Mouse (Mus musculus) liver, embryonic 16.5 days (tissue): ENCODE data around the gene Rab3ip. TPM values are rescaled to one million over a fixed set of nuclear protein-coding genes. Genes with fewer than 3 reads are reported as not detected.

Source experiments
- ATAC-seq: fragments of 200-750 bp; cut with Nextera tagmentation; 2 replicates; pipeline ENCODE4 v1.8.0; 2017; ENCODE audit warnings: low read depth, mild to moderate bottlenecking, moderate number of reproducible peaks, moderate library complexity
- H3K27ac ChIP-seq: fragments of 300-500 bp; sonication (generic); 2 replicates; pipeline ENCODE4 v1.5.1; 2014; ENCODE audit warnings: mild to moderate bottlenecking, low read length
- H3K27me3 ChIP-seq: fragments of 300-500 bp; sonication (generic); 2 replicates; pipeline ENCODE4 v1.6.1; 2014; ENCODE audit warnings: low read depth, low read length, mixed read lengths; ENCODE audit not compliant: control insufficient read depth, insufficient read depth
- H3K36me3 ChIP-seq: fragments of 300-500 bp; sonication (generic); 2 replicates; pipeline ENCODE4 v1.6.1; 2014; ENCODE audit warnings: mild to moderate bottlenecking; ENCODE audit not compliant: control insufficient read depth, insufficient read depth
- H3K4me1 ChIP-seq: fragments of 300-500 bp; sonication (generic); 2 replicates; pipeline ENCODE4 v1.6.1; 2014; ENCODE audit warnings: low read depth, low read length, mixed read lengths; ENCODE audit not compliant: control insufficient read depth
- H3K4me2 ChIP-seq: fragments of 300-500 bp; sonication (generic); 2 replicates; pipeline ENCODE4 v1.6.1; 2014; ENCODE audit warnings: low read depth, low read length, mixed read lengths
- H3K4me3 ChIP-seq: fragments of 300-500 bp; sonication (generic); 2 replicates; pipeline ENCODE4 v1.5.1; 2014; ENCODE audit warnings: low read depth, mild to moderate bottlenecking, low read length
- H3K9ac ChIP-seq: fragments of 300-500 bp; sonication (generic); 2 replicates; pipeline ENCODE4 v1.6.1; 2014; ENCODE audit warnings: low read depth, low read length
- H3K9me3 ChIP-seq: fragments of 300-500 bp; sonication (generic); replicated peaks from 2 replicates; pipeline ENCODE4 v1.6.1; 2016; ENCODE audit warnings: low read length; ENCODE audit not compliant: control insufficient read depth
- WGBS: fragments of 180-500 bp; shearing (Covaris S2); extraction: QIAGEN DNeasy Blood & Tissue Kit; methylation state at CpG from one replicate; pipeline ENCODE4 v1.1.7; 2014; ENCODE audit not compliant: insufficient replicate concordance; 5-methylcytosine and 5-hydroxymethylcytosine counted together
- polyA plus RNA-seq: library from polyadenylated mRNA; unstranded; fragments of >200 nt; fragmentation: Nextera tagmentation; extraction: Ambion mirVana; gene quantifications from 2 replicates; pipeline ENCODE4 v1.2.1, GENCODE M21; 2015

The Rab3ip gene
- polyA plus RNA-seq, 1 experiment from 2014 or later = 13.3 TPM

- Histone ChIP-seq H3K27me3 (no peaks in the 10 kb centered on the region), H3K4me3 (no peak overlapping the region), H3K36me3 (peaks cover 6% of the 10 kb centered on the region), H3K4me2 (no peak overlapping the region), H3K9ac (no peak overlapping the region), H3K27ac (no peak overlapping the region), H3K4me1 (peaks cover 7% of the 10 kb centered on the region), H3K9me3 (no peaks in the 10 kb centered on the region)
- ATAC-seq = no peak
- 88% methylated on average over 9 of the region's 9 CpGs for WGBS
Observed at GRCm38 (mm10) chr10:116906794-116907193, 43.8 kb downstream of the Rab3ip start.

GRCm38 (mm10) chr10:116904503-116904908 is 46.1 kb downstream of the Rab3ip start:
- Histone ChIP-seq H3K9ac (no peak overlapping the region), H3K4me2 (no peak overlapping the region), H3K4me3 (no peak overlapping the region), H3K4me1 (peaks cover 4% of the 10 kb centered on the region), H3K9me3 (no peaks in the 10 kb centered on the region), H3K27me3 (no peaks in the 10 kb centered on the region), H3K27ac (no peak overlapping the region), H3K36me3 (peaks cover 3% of the 10 kb centered on the region; the same call in 1 of the 2 replicates)
- 70% methylated on average over 10 of the region's 10 CpGs for WGBS
- no peak for ATAC-seq

GRCm38 (mm10) chr10:116896336-116897177 is 54.0 kb downstream of the Rab3ip start, which contains the start of gene Myrfl:
Gene Myrfl (minus strand): TSS chr10:116896919.
- WGBS = 66% methylated on average over 17 of the region's 17 CpGs
- Histone ChIP-seq H3K4me1 (no peaks in the 10 kb centered on the region), H3K9me3 (no peaks in the 10 kb centered on the region), H3K4me3 (no peak within 1 kb of the TSS), H3K9ac (no peak within 1 kb of the TSS), H3K4me2 (no peak within 1 kb of the TSS), H3K27me3 (no peaks in the 10 kb centered on the region), H3K36me3 (no peaks in the 10 kb centered on the region), H3K27ac (no peak within 1 kb of the TSS)
- no peak for ATAC-seq

GRCm38 (mm10) chr10:116895108-116895833 is 55.3 kb downstream of the Rab3ip start:
- Histone ChIP-seq H3K27ac (no peak overlapping the region), H3K36me3 (no peaks in the 10 kb centered on the region), H3K27me3 (no peaks in the 10 kb centered on the region), H3K9me3 (no peaks in the 10 kb centered on the region), H3K4me2 (no peak overlapping the region), H3K4me1 (no peaks in the 10 kb centered on the region), H3K4me3 (no peak overlapping the region), H3K9ac (no peak overlapping the region)
- ATAC-seq = no peak
- 69% methylated on average over 12 of the region's 12 CpGs for WGBS

- H3K36me3 ChIP-seq = no peaks in the 10 kb centered on the region
- no peak overlapping the region for H3K9ac ChIP-seq
- no peak for ATAC-seq
- H3K9me3 ChIP-seq = no peaks in the 10 kb centered on the region
- no peaks in the 10 kb centered on the region for H3K4me1 ChIP-seq
- H3K4me2 ChIP-seq = no peak overlapping the region
- no peak overlapping the region for H3K4me3 ChIP-seq
- H3K27me3 ChIP-seq = no peaks in the 10 kb centered on the region
- 71% methylated on average over 6 of the region's 6 CpGs for WGBS
- H3K27ac ChIP-seq = no peak overlapping the region
Observed at GRCm38 (mm10) chr10:116894540-116894939, 56.0 kb downstream of the Rab3ip start.

GRCm38 (mm10) chr10:116893753-116894152 is 56.8 kb downstream of the Rab3ip start:
- H3K4me2 ChIP-seq = 0 out of 2 replicates have a peak overlapping the region, but pooled peaks have one; percentile 6
- H3K9me3 ChIP-seq = no peaks in the 10 kb centered on the region
- no peak overlapping the region for H3K27ac ChIP-seq
- no peak for ATAC-seq
- WGBS = 12% methylated on average over 3 of the region's 3 CpGs
- H3K36me3 ChIP-seq = no peaks in the 10 kb centered on the region
- H3K27me3 ChIP-seq = no peaks in the 10 kb centered on the region
- no peaks in the 10 kb centered on the region for H3K4me1 ChIP-seq
- H3K9ac ChIP-seq = no peak overlapping the region
- H3K4me3 ChIP-seq = no peak overlapping the region

GRCm38 (mm10) chr10:116890587-116890986 is 60.0 kb downstream of the Rab3ip start:
- H3K4me1 ChIP-seq = no peaks in the 10 kb centered on the region
- H3K4me3 ChIP-seq = no peak overlapping the region
- H3K27ac ChIP-seq = no peak overlapping the region
- WGBS = 64% methylated on average over 5 of the region's 5 CpGs
- H3K27me3 ChIP-seq = no peaks in the 10 kb centered on the region
- H3K9me3 ChIP-seq = no peaks in the 10 kb centered on the region
- H3K36me3 ChIP-seq = no peaks in the 10 kb centered on the region
- no peak overlapping the region for H3K9ac ChIP-seq
- ATAC-seq = no peak
- H3K4me2 ChIP-seq = no peak overlapping the region

GRCm38 (mm10) chr10:116884552-116884951 is 66.0 kb downstream of the Rab3ip start:
- no peak overlapping the region for H3K27ac ChIP-seq
- no peak overlapping the region for H3K9ac ChIP-seq
- ATAC-seq = no peak
- H3K4me2 ChIP-seq = no peak overlapping the region
- H3K9me3 ChIP-seq = no peaks in the 10 kb centered on the region
- no peak overlapping the region for H3K4me3 ChIP-seq
- no peaks in the 10 kb centered on the region for H3K27me3 ChIP-seq
- H3K4me1 ChIP-seq = no peaks in the 10 kb centered on the region
- no peaks in the 10 kb centered on the region for H3K36me3 ChIP-seq
- WGBS = 61% methylated on average over 3 of the region's 3 CpGs

GRCm38 (mm10) chr10:116883531-116883930 is 67.0 kb downstream of the Rab3ip start:
- WGBS = 63% methylated on average over 5 of the region's 5 CpGs
- Histone ChIP-seq H3K4me2 (no peak overlapping the region), H3K27ac (no peak overlapping the region), H3K9ac (no peak overlapping the region), H3K4me3 (no peak overlapping the region), H3K36me3 (no peaks in the 10 kb centered on the region), H3K4me1 (no peaks in the 10 kb centered on the region), H3K27me3 (no peaks in the 10 kb centered on the region), H3K9me3 (no peaks in the 10 kb centered on the region)
- ATAC-seq = no peak
